Mouse (Mus musculus): ENCODE data around the gene Vmn1r4. TPM values are rescaled to one million over a fixed set of nuclear protein-coding genes. Genes with fewer than 3 reads are reported as not detected.

Gene Vmn1r4
- polyA plus RNA-seq (2015; fragmentation: Nextera tagmentation; extraction: Ambion mirVana) = 0.37 and 0.69 TPM in 2 replicates

DNA sequence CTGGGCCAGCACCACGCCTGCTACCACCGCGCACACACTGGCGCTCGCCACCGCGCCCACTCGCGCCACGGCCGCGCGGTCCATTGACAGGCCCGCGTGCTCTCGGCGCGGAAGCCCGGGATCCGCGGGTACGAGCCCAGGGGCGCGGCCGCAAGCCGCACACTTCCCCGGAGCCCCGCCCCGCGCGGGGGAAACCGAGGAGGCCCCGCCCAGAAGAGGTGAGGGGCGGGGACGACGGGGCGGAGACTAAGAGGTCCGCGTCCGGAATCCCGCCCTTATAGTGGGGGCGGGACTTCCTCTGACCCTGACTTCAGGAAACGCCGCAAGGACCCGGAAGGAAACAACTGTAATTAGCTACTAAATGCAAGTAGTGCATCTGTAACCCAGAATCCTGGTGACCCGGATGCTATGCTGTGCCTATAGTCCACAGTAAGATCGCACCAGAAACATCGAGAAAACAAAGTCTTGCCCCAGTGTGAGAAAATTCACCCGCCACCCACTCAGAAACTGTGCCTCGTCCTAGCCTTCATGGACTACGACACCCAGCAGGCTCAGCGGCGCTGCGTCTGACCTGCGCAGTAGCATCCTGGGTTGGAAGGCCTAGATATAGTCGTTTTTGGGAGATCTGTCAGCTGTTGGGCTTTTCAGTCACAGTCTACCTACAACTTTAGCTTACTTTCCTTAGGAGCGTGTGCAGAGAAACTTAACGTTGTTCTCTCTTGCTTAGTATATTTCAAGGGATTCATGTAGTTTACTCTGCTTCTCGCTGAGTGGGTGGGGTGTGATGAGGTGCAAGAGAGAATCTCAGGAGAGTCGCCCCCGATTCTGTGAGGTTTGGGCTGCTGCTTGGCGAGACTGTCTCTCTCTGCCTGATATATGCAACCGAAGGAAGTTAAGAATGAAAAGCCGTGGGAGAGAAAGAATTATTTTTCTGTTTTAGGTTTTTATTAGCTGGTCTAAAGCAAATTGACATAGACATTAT is at the start of gene Vmn1r4, which contains the start of gene Nt5c3:
Vmn1r4 (plus strand) TSS at position 290 of the 982 bp plus-strand sequence.
Nt5c3 (minus strand) TSS at position 207 of the 982 bp plus-strand sequence.
- ATAC-seq = peak; percentile 98
- Histone ChIP-seq H3K4me3 (ENCODE audit: low read length) (peak within 1 kb of the TSS; percentile 70), H3K27ac (ENCODE audit: low read depth, low read length) (peak within 1 kb of the TSS; percentile 94), H3K4me2 (ENCODE audit: low read length) (peak within 1 kb of the TSS; percentile 59), H3K4me1 (ENCODE audit: control insufficient read depth, insufficient read depth, low read depth, low read length) (peaks cover 4% of the 10 kb centered on the region), H3K9ac (ENCODE audit: low read depth, low read length) (peak within 1 kb of the TSS; percentile 87), H3K36me3 (ENCODE audit: control insufficient read depth, insufficient read depth, low read length) (no peaks in the 10 kb centered on the region), H3K27me3 (replicated peaks; ENCODE audit: control insufficient read depth, insufficient read depth, low read length) (no peaks in the 10 kb centered on the region), H3K9me3 (ENCODE audit: control insufficient read depth, low read length) (no peaks in the 10 kb centered on the region; the same call in 1 of the 2 replicates)
- 3% methylated on average over 61 of the region's 64 CpGs for WGBS

DNA sequence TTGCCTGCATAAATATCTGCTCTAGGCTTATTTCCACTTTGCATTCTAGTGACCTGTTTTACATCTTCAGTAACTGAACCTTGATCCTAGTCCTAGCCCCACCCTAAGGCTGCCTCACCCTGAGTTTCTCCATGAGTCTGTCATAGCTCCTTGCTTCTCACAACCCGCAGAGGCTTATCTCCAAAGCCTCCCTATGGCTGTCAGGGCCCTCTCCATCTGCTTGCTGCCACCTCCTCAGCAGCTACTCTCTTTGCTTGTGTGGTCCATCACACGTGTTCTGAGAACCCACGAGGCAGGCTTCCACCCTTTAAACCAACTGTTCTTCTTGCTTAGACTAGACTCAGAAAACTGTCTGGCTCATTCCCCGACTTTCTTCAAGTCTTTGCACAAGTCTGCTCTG is 46.9 kb upstream of the Vmn1r4 start:
- Histone ChIP-seq H3K27ac (ENCODE audit: low read depth, low read length) (no peak overlapping the region), H3K9me3 (ENCODE audit: control insufficient read depth, low read length) (no peaks in the 10 kb centered on the region), H3K4me2 (ENCODE audit: low read length) (no peak overlapping the region), H3K4me1 (ENCODE audit: control insufficient read depth, insufficient read depth, low read depth, low read length) (no peaks in the 10 kb centered on the region), H3K27me3 (replicated peaks; ENCODE audit: control insufficient read depth, insufficient read depth, low read length) (no peaks in the 10 kb centered on the region), H3K36me3 (ENCODE audit: control insufficient read depth, insufficient read depth, low read length) (peaks cover 6% of the 10 kb centered on the region), H3K9ac (ENCODE audit: low read depth, low read length) (no peak overlapping the region), H3K4me3 (ENCODE audit: low read length) (no peak overlapping the region)
- WGBS = 88% methylated on average over 4 of the region's 4 CpGs
- ATAC-seq = no peak

DNA sequence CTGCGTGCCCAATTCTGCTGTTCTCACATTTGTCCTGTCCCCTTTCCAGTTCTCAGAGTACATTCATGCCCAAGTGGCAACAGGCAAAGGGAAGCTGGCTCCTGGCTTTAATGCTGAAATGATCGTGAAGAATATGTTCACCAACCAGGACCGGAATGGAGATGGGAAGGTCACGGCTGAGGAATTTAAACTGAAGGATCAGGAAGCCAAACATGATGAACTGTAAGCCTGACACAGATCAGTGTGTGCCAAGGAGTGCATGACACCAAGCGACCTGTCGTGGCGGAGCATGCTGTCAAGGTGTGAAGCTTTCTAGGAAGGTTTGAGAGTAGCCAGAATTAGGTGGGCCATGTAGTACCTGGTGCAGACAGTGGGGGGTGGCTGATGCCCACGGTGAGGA is 45.8 kb upstream of the Vmn1r4 start:
- H3K9me3 ChIP-seq (ENCODE audit: control insufficient read depth, low read length) = no peaks in the 10 kb centered on the region
- 95% methylated on average over 8 of the region's 8 CpGs for WGBS
- ATAC-seq = no peak
- H3K27me3 ChIP-seq (replicated peaks; ENCODE audit: control insufficient read depth, insufficient read depth, low read length) = no peaks in the 10 kb centered on the region
- H3K27ac ChIP-seq (ENCODE audit: low read depth, low read length) = no peak overlapping the region
- no peak overlapping the region for H3K4me2 ChIP-seq (ENCODE audit: low read length)
- H3K4me3 ChIP-seq (ENCODE audit: low read length) = no peak overlapping the region
- no peak overlapping the region for H3K9ac ChIP-seq (ENCODE audit: low read depth, low read length)
- H3K36me3 ChIP-seq (ENCODE audit: control insufficient read depth, insufficient read depth, low read length) = peaks cover 14% of the 10 kb centered on the region
- H3K4me1 ChIP-seq (ENCODE audit: control insufficient read depth, insufficient read depth, low read depth, low read length) = no peaks in the 10 kb centered on the region

DNA sequence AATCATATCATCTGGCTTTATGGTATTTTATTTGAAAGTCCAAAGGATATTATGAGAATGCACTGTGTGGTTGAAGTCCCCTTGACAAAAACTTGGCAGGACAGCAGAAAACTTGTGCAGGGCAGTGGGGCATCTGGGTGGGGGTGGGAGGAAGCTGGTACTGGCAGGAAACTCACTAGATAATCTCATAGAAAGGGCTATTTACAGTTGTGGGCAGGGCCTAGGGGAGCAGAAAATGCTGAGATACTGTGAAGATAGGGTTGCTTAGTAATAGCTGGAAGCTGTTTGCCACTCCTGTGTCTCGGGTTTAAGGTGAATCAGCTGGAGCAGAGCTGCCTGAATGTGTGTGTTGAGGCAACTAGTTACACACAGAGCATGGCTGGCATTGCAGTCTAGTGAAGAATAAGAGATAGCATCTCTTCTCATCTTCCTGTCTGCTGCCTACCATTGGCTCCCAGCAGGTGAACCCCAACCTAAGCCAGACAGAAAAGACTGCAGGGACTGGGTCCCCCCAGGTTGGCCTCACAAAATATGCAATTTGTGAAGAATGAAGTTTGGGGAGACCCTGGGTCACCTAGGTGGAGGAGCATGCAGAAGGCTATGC is 44.4 kb upstream of the Vmn1r4 start:
- Histone ChIP-seq H3K9me3 (ENCODE audit: control insufficient read depth, low read length) (no peaks in the 10 kb centered on the region), H3K36me3 (ENCODE audit: control insufficient read depth, insufficient read depth, low read length) (peaks cover 24% of the 10 kb centered on the region), H3K27me3 (replicated peaks; ENCODE audit: control insufficient read depth, insufficient read depth, low read length) (no peaks in the 10 kb centered on the region), H3K9ac (ENCODE audit: low read depth, low read length) (no peak overlapping the region), H3K4me2 (ENCODE audit: low read length) (no peak overlapping the region), H3K4me3 (ENCODE audit: low read length) (no peak overlapping the region), H3K4me1 (ENCODE audit: control insufficient read depth, insufficient read depth, low read depth, low read length) (no peaks in the 10 kb centered on the region), H3K27ac (ENCODE audit: low read depth, low read length) (no peak overlapping the region)
- 89% methylated on average over 1 of the region's 1 CpGs for WGBS
- no peak for ATAC-seq

DNA sequence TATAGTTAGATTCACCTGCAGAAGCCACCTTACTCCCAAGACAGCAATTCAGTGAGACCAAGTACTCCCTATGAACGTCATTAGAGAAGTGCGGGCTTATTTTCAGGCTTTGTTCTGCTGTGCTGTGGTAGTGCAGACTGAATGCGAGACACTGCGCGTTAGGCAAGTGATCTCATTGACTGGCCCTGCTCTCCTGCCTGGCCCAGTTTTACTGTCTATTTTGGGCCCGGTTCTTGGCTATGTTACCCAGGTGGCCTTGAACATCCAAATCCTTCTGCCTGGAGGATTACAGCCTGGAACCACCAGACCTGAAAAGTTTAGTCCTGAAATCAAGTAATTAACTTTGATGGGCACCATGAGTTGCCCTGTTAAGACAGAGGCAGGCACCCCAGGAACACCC is 35.3 kb upstream of the Vmn1r4 start:
- peaks cover 22% of the 10 kb centered on the region for H3K36me3 ChIP-seq (ENCODE audit: control insufficient read depth, insufficient read depth, low read length)
- no peak for ATAC-seq

DNA sequence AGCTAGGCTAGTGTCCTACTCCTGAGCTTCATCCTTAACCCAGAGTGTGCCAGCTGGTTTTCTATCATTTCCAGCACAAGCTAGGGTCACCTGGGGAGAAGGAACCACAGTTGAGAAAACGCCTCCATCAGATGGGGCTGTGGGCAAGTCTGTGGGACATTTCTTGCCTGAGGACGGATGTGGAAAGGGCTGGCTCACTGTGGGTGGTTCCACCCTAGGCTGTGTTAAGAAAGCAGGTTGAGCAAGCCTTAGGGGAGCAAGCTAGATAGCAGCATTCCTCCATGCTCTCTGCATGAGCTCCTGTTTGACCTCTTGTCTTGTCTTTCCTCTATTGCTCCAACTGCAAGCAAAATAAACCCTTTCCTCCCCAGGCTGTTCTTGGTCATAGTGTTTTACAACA is 33.1 kb upstream of the Vmn1r4 start:
- H3K4me3 ChIP-seq (ENCODE audit: low read length) = no peak overlapping the region
- H3K36me3 ChIP-seq (ENCODE audit: control insufficient read depth, insufficient read depth, low read length) = peaks cover 17% of the 10 kb centered on the region
- no peak overlapping the region for H3K9ac ChIP-seq (ENCODE audit: low read depth, low read length)
- no peaks in the 10 kb centered on the region for H3K9me3 ChIP-seq (ENCODE audit: control insufficient read depth, low read length)
- no peak overlapping the region for H3K27ac ChIP-seq (ENCODE audit: low read depth, low read length)
- H3K4me1 ChIP-seq (ENCODE audit: control insufficient read depth, insufficient read depth, low read depth, low read length) = no peaks in the 10 kb centered on the region
- 92% methylated on average over 2 of the region's 2 CpGs for WGBS
- H3K27me3 ChIP-seq (replicated peaks; ENCODE audit: control insufficient read depth, insufficient read depth, low read length) = no peaks in the 10 kb centered on the region
- H3K4me2 ChIP-seq (ENCODE audit: low read length) = no peak overlapping the region
- ATAC-seq = no peak

More for the DNA sequence above, 35.3 kb upstream of the Vmn1r4 start:
- no peak overlapping the region for H3K27ac ChIP-seq (ENCODE audit: low read depth, low read length)
- H3K4me2 ChIP-seq (ENCODE audit: low read length) = no peak overlapping the region
- H3K4me3 ChIP-seq (ENCODE audit: low read length) = no peak overlapping the region
- no peak overlapping the region for H3K9ac ChIP-seq (ENCODE audit: low read depth, low read length)
- H3K9me3 ChIP-seq (ENCODE audit: control insufficient read depth, low read length) = no peaks in the 10 kb centered on the region
- H3K4me1 ChIP-seq (ENCODE audit: control insufficient read depth, insufficient read depth, low read depth, low read length) = no peaks in the 10 kb centered on the region
- 94% methylated on average over 6 of the region's 6 CpGs for WGBS
- H3K27me3 ChIP-seq (replicated peaks; ENCODE audit: control insufficient read depth, insufficient read depth, low read length) = no peaks in the 10 kb centered on the region

DNA sequence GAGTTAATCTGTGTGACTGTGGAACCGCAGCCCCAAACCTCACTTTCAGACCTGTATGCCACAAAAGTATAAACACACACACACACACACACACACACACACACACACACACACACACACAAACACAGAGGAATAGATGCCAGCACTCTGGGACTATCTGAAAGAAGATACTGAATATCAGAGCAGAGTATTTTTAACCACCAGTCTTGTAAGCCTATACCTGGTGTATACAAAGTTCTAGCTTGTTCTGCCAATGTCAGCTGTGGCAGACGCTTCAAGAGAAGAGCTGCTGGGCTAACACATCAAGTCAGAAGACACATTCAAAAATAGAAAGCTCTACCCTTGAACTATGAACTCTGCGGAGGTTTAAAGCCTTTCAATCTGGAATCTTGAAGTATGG is 24.2 kb upstream of the Vmn1r4 start:
- H3K27ac ChIP-seq (ENCODE audit: low read depth, low read length) = no peak overlapping the region
- H3K9me3 ChIP-seq (ENCODE audit: control insufficient read depth, low read length) = no peaks in the 10 kb centered on the region
- peaks cover 7% of the 10 kb centered on the region for H3K4me1 ChIP-seq (ENCODE audit: control insufficient read depth, insufficient read depth, low read depth, low read length)
- no peak overlapping the region for H3K4me3 ChIP-seq (ENCODE audit: low read length)
- H3K27me3 ChIP-seq (replicated peaks; ENCODE audit: control insufficient read depth, insufficient read depth, low read length) = no peaks in the 10 kb centered on the region
- H3K36me3 ChIP-seq (ENCODE audit: control insufficient read depth, insufficient read depth, low read length) = no peaks in the 10 kb centered on the region
- H3K9ac ChIP-seq (ENCODE audit: low read depth, low read length) = no peak overlapping the region
- H3K4me2 ChIP-seq (ENCODE audit: low read length) = no peak overlapping the region
- no peak for ATAC-seq
- 90% methylated on average over 3 of the region's 3 CpGs for WGBS

DNA sequence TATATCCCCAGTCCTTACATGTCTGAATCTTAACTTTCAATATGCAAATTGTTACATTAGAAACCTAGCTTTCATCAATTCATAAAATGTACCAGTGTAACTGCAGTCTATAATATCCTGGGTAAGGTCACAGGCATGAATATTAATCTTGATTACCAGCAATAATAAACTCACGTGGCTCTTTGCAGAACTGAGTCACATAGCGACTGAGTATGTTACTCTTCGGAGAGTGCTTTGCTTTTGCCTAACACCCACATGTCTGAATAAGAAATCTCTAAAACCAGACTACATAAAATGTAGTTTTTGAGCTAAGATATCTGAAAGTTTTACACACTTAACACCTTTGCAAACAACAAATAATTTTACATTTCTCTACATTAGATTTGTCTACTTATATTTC is 22.5 kb upstream of the Vmn1r4 start:
- 69% methylated on average over 3 of the region's 3 CpGs for WGBS
- no peak for ATAC-seq
- Histone ChIP-seq H3K36me3 (ENCODE audit: control insufficient read depth, insufficient read depth, low read length) (no peaks in the 10 kb centered on the region), H3K4me3 (ENCODE audit: low read length) (no peak overlapping the region), H3K27me3 (replicated peaks; ENCODE audit: control insufficient read depth, insufficient read depth, low read length) (no peaks in the 10 kb centered on the region), H3K27ac (ENCODE audit: low read depth, low read length) (no peak overlapping the region), H3K4me1 (ENCODE audit: control insufficient read depth, insufficient read depth, low read depth, low read length) (peaks cover 7% of the 10 kb centered on the region), H3K9ac (ENCODE audit: low read depth, low read length) (no peak overlapping the region), H3K4me2 (ENCODE audit: low read length) (no peak overlapping the region), H3K9me3 (ENCODE audit: control insufficient read depth, low read length) (no peaks in the 10 kb centered on the region)

DNA sequence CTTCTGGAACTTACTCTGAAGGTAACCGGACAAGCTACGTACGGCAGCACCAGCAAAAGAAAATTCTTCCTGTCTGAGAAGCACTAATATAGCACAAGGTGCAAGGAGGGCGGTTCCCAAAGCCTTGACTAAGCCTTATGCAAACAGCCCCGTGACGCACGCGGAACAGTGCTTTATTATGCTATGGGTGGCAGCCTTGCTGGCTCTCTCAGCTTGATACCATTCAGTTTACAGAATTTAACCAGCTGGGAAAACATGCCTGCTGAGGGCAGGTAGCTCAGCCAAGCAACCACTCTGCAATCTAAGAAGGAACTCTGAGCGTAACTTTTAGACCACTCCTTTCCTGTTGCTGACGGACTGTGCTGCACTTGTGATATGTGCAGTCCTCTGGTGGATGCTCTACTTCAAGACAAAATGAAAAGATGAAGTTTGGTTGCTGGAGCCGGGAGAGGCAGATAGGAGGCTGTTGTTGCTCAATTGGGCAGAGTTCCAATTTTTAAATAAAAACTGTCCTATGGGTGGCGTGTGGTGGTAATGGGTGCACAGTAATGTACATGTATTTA is 21.9 kb upstream of the Vmn1r4 start:
- no peaks in the 10 kb centered on the region for H3K27me3 ChIP-seq (replicated peaks; ENCODE audit: control insufficient read depth, insufficient read depth, low read length)
- peaks cover 7% of the 10 kb centered on the region for H3K4me1 ChIP-seq (ENCODE audit: control insufficient read depth, insufficient read depth, low read depth, low read length)
- no peak; the same call in 1 of the 2 replicates for ATAC-seq
- H3K4me3 ChIP-seq (ENCODE audit: low read length) = no peak overlapping the region
- no peak overlapping the region for H3K27ac ChIP-seq (ENCODE audit: low read depth, low read length)
- H3K36me3 ChIP-seq (ENCODE audit: control insufficient read depth, insufficient read depth, low read length) = no peaks in the 10 kb centered on the region
- WGBS = 33% methylated on average over 12 of the region's 12 CpGs
- H3K9ac ChIP-seq (ENCODE audit: low read depth, low read length) = no peak overlapping the region
- H3K4me2 ChIP-seq (ENCODE audit: low read length) = peak overlapping the region; percentile 4
- H3K9me3 ChIP-seq (ENCODE audit: control insufficient read depth, low read length) = no peaks in the 10 kb centered on the region
